Mouse (Mus musculus) monocyte, adult 5-6 weeks (primary cell): Measurements from ENCODE around the gene Cecr2. TPM values are rescaled to one million over a fixed set of nuclear protein-coding genes. Genes with fewer than 3 reads are reported as not detected.
"Not testable (repeated sequence)": the region's sequence is repeated elsewhere in the genome, so short reads cannot be mapped to it uniquely, and the experiment has no call there.

Source experiments
- ATAC-seq: fragments of 153-309, 156-312 bp; replicated peaks from 2 replicates; pipeline ENCODE4 v1.8.0; 2017; ENCODE audit warnings: mild to moderate bottlenecking; ENCODE audit not compliant: low TSS enrichment, insufficient number of reproducible peaks, severe bottlenecking, poor library complexity, low FRiP score
- total RNA-seq: library from RNA; stranded (forward); fragments of 200-1000, 200-491, 200-594 nt; gene quantifications from 3 replicates; pipeline ENCODE4 v1.2.3, GENCODE M21; 2017

Gene Cecr2
- total RNA-seq, 1 experiment from 2014 or later, result 4.0 TPM

- ATAC-seq, result no peak
Measured at GRCm38 (mm10) chr6:120796111-120796510, 129.9 kb downstream of the Cecr2 start.

GRCm38 (mm10) chr6:120798019-120798418 lies 131.8 kb downstream of the Cecr2 start:
- no peak for ATAC-seq

- no peak for ATAC-seq
Measured at GRCm38 (mm10) chr6:120798905-120799304, 132.7 kb downstream of the Cecr2 start.

GRCm38 (mm10) chr6:120799581-120800041 lies 133.4 kb downstream of the Cecr2 start:
- ATAC-seq, result no peak

DNA sequence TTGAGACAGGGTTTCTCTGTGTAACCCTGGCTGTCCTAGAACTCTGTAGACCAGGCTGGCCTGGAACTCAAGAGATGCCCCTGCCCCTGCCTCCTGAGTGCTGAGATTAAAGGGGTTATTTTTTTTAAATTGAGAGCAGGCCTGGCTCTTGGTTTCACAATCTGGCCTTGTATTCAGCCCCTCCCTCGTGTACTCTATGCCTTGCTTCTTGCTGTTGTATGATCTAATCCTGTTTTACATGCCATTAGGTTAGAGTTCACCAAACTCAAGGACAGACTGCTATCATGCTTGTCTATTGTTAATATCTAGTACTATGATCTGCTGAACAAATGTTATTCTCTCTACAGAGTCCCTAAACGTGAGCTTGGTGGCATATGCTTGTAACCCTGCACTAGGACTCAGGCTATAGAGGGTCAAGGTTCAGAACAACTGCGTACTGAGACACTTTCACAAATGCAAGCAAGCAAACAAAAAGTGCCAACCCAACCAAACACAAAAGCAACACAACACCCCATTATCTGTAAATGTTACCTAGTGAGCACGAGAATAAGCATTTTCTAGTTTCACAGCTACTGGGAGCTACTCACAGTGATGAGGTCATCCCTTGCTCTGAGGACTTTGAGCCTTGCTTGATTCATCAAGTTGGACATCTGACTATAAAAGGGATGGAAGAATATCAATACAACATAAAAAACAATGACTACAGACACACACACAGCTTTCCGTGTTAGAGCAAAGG lies 141.0 kb downstream of the Cecr2 start:
- ATAC-seq, result no peak

- no peak for ATAC-seq
Measured at GRCm38 (mm10) chr6:120807738-120808081, 141.5 kb downstream of the Cecr2 start.

GRCm38 (mm10) chr6:120811999-120812398 lies 145.8 kb downstream of the Cecr2 start:
- not testable (repeated sequence) for ATAC-seq

GRCm38 (mm10) chr6:120819294-120819693 lies 153.1 kb downstream of the Cecr2 start:
- ATAC-seq, result no peak

- ATAC-seq, result no peak
Measured at GRCm38 (mm10) chr6:120820144-120820543, 154.0 kb downstream of the Cecr2 start.

Other genes starting within 250 kb of the Cecr2 start
- 155 to 206 TPM (median 192 TPM) in 3 replicates for gene Il17ra, start 203.1 kb upstream of the Cecr2 start, total RNA-seq
- 4.9 to 12.3 TPM (median 10.3 TPM) in 3 replicates for gene Tmem121b, start 172.6 kb upstream of the Cecr2 start, total RNA-seq
- 31.1 to 77.0 TPM (median 45.3 TPM) in 3 replicates for gene Hdhd5, start 135.1 kb upstream of the Cecr2 start, total RNA-seq
- gene Slc25a18, start 107.2 kb downstream of the Cecr2 start, total RNA-seq, result 0.57 to 0.87 TPM in 2 of 3 replicates, not detected in the other
- 188 to 275 TPM (median 228 TPM) in 3 replicates for gene Atp6v1e1, start 156.4 kb downstream of the Cecr2 start, total RNA-seq
- gene Bcl2l13, start 169.8 kb downstream of the Cecr2 start, total RNA-seq, result 14.5 to 17.4 TPM (median 16.4 TPM) in 3 replicates